Mouse (Mus musculus): Measurements from ENCODE around the gene Gm42421.

Gene Gm42421

GRCm38 (mm10) chr5:143927875-143928274 lies at the start of gene Gm42421:
Gene Gm42421, plus strand, starts transcription at chr5:143928175.
- in situ Hi-C loops (cut with MboI; ENCODE audit: low sequenced_read_pairs) = no loop called here

DNA sequence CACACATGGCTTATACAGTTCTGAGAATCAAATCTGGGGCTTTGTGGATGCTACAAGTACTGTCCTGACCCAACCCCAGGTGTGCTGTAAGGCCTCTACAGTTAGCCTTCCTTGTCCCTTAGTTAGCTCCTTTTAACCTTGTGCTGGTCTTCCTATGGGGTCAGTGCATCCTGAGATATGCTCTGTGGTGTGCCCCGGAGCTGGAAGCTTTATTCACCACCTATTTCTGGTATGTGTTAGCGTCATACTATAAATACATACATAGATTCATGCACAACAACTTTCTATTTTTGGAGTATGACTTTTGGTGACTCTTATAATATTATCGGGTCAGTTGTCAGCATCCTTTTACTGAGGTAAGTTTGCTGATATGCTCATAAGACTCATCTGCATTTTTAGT lies 42.7 kb upstream of the Gm42421 start:
- in situ Hi-C loops (cut with MboI; ENCODE audit: low sequenced_read_pairs) = no loop called here

- in situ Hi-C loops (cut with MboI; ENCODE audit: low sequenced_read_pairs) = no loop called here
Measured at GRCm38 (mm10) chr5:143890741-143891140, 37.2 kb upstream of the Gm42421 start.

- in situ Hi-C loops (cut with MboI; ENCODE audit: low sequenced_read_pairs) = no loop called here
Measured at GRCm38 (mm10) chr5:143892255-143892886, 35.6 kb upstream of the Gm42421 start.

GRCm38 (mm10) chr5:143893396-143893795 lies 34.6 kb upstream of the Gm42421 start:
- in situ Hi-C loops (cut with MboI; ENCODE audit: low sequenced_read_pairs) = no loop called here

GRCm38 (mm10) chr5:143897635-143898330 lies 30.2 kb upstream of the Gm42421 start, which contains the start of gene Ankrd61:
Gene Ankrd61, minus strand, starts transcription at chr5:143897685.
- in situ Hi-C loops (cut with MboI; ENCODE audit: low sequenced_read_pairs) = no loop called here

DNA sequence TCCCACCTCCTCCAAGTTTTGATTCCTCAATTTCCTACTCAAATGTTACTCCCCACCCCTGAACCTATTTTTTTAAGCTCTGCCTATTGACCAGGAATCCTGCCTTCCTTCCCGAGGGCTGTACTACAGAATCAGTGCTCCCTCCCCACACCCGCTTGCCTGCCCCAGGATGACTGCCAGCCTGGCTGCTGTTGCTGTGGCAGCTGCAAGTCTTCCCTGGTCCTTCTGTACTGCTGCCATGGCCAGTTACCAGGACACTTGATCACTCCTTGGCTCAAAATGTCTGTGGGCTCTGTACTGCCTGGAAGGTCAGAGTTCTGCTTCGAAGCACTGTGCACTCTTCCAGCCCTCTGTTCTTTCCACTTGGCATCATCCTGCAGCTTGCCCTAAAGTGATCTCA lies 25.9 kb upstream of the Gm42421 start:
- in situ Hi-C loops (cut with MboI; ENCODE audit: low sequenced_read_pairs) = no loop called here

- in situ Hi-C loops (cut with MboI; ENCODE audit: low sequenced_read_pairs) = no loop called here
Measured at GRCm38 (mm10) chr5:143903813-143904212, 24.2 kb upstream of the Gm42421 start.

DNA sequence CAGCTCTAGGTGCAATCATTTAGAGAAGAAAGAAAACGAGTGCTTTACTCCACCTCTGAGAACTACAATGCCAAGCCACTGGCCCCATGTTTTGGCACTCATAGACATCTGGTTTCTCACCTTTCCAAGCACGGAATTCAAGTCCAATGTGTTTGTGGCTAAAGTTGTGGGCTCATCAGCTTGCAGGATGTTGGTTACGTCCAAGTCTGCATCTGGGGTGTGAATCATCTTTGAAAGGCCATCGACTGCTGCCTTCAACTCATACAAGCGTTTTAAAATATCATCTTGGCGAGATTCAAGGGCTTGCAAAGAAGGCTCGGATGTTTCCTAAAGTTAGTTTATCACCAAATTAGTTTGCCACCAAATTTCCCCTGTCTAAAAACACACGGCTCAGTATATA lies 21.5 kb upstream of the Gm42421 start:
- in situ Hi-C loops (cut with MboI; ENCODE audit: low sequenced_read_pairs) = no loop called here

- in situ Hi-C loops (cut with MboI; ENCODE audit: low sequenced_read_pairs) = no loop called here
Measured at GRCm38 (mm10) chr5:143908926-143909325, 19.0 kb upstream of the Gm42421 start.

DNA sequence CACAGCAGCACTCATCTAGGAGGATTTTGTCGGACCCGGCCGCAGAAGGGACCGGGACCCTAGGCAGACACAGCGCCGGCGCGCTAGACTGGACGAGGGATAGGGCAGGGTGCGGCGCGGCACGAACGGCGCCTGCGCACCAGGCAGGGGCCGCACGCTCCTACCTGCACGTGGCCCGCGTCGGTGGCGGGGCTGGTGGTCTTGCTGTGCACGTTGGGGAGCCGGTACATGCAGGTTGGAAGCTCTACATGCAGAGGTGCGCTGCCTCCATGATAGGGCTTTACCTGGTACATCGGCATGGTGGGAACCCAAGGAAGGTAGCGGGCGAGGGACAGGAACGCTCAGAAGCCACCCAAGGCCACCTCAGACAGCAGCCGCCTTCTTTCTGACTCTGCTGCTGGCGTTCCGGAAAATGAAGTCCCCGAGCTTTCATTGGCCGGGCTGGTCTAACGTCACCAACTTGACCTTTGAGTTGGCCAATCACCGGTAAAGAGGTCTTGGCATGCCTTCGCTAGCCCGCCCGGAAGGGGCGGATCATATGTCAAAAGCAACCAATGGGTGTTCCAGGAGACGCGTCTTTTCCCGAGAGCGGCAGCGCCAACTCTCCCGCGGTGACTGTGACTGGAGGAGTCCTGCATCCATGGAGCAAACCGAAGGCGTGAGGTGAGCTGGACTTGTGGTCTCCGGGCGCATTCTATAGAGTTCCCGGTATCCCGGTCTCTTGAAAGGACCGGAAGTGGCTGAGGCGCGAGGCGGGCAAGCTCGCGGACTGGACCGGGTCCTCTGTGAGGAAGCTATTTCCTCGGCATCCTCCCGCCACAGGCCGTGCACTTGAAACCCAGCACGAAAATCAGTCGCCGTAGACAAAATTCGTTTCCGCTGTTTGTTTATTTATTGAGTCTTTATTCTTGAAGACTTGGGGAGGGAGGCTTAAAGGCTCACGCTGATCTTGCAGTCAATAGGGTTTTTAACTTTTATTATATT lies 18.3 kb upstream of the Gm42421 start, which contains the start of the genes Aimp2 and Pms2:
TSS of gene Aimp2 (minus strand) at position 431 of the 984 bp plus-strand sequence.
TSS of gene Pms2 (plus strand) at position 548 of the 984 bp plus-strand sequence.
- in situ Hi-C loops (cut with MboI; ENCODE audit: low sequenced_read_pairs) = no loop called here

DNA sequence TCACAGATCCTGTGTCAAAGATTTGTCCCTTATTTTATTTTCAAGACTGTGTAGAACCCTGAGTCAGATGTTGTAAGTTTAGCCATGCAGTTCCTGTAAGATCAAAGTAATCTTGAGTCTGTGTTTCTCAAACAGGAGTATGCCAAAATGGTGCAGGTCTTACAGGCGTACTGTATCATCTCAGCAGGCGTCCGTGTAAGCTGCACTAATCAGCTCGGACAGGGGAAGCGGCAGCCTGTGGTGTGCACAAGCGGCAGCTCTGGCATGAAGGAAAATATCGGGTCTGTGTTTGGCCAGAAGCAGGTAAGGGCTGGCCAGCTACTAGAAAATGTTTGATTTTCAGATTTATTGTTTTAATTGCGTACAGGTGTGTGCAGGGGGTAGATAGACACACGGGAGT lies 11.8 kb upstream of the Gm42421 start:
- in situ Hi-C loops (cut with MboI; ENCODE audit: low sequenced_read_pairs) = no loop called here

GRCm38 (mm10) chr5:143917418-143917817 lies 10.6 kb upstream of the Gm42421 start:
- in situ Hi-C loops (cut with MboI; ENCODE audit: low sequenced_read_pairs) = no loop called here

DNA sequence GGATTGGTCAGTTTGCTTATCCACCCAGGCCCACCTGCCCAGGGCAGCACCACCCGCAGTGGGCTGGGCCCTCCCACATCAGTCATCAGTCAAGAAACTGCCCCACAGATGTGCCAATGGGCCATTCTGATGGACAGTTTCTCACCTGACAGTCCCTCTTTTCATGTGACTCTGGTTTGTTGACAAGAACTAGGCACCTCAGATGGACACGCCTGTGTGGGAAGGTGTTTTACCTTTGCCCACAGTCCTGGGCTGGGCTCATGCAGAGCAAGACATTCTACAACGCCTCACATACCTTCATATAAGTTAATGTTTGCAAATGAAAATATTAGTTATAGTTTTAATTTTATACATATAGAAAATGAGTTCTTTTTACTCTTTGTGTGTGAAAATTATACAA lies 9.9 kb upstream of the Gm42421 start:
- in situ Hi-C loops (cut with MboI; ENCODE audit: low sequenced_read_pairs) = no loop called here

DNA sequence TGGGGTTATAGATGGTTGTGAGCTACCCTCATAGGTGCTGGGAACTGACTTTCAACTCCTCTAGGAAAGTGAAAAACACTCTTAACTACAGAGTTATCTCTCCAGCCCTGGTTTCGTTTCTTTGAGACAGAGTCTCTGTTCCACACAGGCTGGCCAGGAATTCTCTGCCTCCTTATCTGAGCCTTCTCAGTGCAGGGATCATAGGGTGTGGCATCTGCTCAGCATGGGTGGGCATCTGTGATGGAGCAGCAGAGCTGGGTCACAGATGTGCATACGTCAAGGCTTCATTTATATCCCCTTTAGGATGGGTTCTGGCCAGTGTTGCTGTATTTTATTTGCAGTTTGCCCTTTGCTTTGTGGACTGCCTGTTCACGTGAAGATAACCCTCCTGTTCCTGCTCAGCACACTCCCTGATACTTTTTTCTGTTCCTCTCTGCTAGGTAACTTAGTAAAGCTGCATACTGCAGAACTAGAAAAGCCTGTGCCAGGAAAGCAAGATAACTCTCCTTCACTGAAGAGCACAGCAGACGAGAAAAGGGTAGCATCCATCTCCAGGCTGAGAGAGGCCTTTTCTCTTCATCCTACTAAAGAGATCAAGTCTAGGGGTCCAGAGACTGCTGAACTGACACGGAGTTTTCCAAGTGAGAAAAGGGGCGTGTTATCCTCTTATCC lies 3.1 kb upstream of the Gm42421 start:
- in situ Hi-C loops (cut with MboI; ENCODE audit: low sequenced_read_pairs) = no loop called here

GRCm38 (mm10) chr5:143929291-143929690 lies 1.3 kb downstream of the Gm42421 start:
- in situ Hi-C loops (cut with MboI; ENCODE audit: low sequenced_read_pairs) = no loop called here

- in situ Hi-C loops (cut with MboI; ENCODE audit: low sequenced_read_pairs) = no loop called here
Measured at GRCm38 (mm10) chr5:143930656-143931055, 2.7 kb downstream of the Gm42421 start.

DNA sequence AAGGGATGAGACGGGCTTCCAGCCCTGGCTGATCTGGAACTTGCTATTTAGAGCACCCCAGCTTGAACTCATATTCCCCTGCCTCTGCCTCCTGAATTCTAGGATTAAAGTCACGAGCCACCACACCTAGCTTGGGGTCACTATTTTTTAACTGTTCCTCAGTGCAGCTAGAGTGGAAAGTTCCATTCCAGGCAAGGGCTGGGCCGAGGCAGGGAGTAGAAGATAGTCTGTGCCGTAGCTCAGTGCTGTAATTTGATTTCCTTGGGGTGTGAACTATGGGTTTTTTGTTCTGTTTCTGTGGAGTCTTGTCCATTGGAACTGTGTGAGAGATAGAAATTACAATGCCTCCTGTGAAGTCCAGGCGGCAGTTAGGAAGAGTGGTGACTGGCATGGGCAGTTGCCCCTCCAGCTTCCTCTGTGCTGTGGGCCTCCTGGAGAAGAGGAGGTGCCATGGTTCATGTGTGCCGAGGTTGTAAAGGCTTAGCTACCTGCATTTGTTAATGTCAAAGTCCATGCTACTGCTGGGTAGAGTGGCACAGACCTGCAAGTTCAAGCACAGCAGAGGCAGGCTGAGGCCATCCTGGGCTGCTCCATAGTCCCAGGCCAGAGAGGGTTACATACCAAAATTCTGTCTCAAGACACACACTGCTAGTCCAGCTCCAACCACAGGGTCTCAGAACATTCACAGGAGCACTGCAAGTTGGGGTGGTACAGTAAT lies 4.0 kb downstream of the Gm42421 start:
- in situ Hi-C loops (cut with MboI; ENCODE audit: low sequenced_read_pairs) = no loop called here

DNA sequence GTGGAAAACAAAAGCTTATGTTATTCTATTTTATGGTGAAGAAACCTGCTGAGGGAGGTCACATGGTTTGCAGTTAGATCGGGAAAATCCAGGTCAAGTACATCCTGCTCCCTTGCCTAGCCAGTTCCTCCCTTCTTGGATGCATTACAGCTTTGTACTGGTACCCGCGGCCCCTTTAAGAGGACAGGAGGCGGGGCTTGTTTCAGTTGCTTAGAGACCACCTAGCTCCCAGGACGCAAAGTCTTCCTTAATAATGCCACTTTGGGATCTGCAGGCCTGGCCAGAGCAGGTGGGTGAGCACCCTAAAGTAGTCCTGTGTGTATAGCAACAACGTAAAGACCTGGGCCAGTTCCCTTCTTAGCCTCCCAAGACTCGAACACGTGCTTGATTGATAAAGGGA lies 4.9 kb downstream of the Gm42421 start, which contains the start of gene Rsph10b:
TSS of gene Rsph10b (plus strand) at position 205 of the 400 bp plus-strand sequence.
- in situ Hi-C loops (cut with MboI; ENCODE audit: low sequenced_read_pairs) = no loop called here

DNA sequence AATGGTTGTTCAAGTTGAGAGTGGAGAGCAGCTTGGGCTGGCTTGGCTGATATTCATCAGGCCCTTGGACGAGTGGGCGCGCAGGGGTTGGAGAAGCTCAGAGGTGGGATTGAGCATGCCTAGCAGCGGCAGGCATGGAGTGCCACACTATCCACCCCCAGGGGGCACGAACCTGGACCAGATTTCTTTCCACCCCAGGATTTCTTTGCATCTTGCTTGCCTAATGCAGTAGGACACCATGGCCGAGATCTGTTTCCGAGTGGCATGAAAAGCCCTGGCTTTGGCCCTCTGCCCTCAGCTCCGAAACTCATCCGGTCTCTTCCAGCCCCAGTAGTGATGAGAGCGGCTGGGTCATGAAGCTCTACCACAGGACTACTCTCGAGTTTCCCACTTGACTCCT lies 5.4 kb downstream of the Gm42421 start:
- in situ Hi-C loops (cut with MboI; ENCODE audit: low sequenced_read_pairs) = no loop called here
